Mouse (Mus musculus) embryo, embryonic 10 days (tissue): ENCODE measurements at regions not wholly inside any gene's neighbourhood (a gene's known extent, or its start where the extent isn't known, plus 50 kb on each side); places are given as distances from the start of the nearest gene placed in this dataset.
A peak's percentile ranks its signal among the peaks of the same experiment; 100 is the strongest.

Source experiments
- DNase-seq: peaks from one replicate; pipeline ENCODE4 v3.0.0-alpha.2; 2015; ENCODE audit warnings: low spot score

GRCm38 (mm10) chr6:84436716-84437115 is 157.0 kb downstream of the Cyp26b1 start:
- DNase-seq: no peak

DNA sequence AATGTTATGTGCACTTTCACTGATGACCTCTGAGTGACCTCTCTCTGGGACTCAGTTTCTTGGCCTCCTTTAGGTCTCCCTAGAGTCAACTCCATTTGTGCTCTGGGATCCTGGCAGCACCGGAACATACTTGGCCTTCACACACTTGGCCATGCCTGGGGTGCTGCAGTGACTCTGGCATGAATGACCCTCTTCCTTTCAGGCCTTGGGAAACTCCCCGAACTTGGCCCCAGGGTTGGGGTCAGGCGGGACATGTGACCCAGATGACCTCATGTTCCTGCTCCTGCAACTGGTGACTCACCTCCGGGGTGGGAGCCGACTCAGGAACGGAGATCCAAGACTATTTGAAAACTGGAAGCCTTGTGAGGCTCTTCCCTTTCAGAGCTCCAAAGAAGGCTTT is 159.2 kb downstream of the Cyp26b1 start:
- no peak for DNase-seq

GRCm38 (mm10) chr6:84431622-84431955 is 162.1 kb downstream of the Cyp26b1 start:
- DNase-seq: no peak

DNA sequence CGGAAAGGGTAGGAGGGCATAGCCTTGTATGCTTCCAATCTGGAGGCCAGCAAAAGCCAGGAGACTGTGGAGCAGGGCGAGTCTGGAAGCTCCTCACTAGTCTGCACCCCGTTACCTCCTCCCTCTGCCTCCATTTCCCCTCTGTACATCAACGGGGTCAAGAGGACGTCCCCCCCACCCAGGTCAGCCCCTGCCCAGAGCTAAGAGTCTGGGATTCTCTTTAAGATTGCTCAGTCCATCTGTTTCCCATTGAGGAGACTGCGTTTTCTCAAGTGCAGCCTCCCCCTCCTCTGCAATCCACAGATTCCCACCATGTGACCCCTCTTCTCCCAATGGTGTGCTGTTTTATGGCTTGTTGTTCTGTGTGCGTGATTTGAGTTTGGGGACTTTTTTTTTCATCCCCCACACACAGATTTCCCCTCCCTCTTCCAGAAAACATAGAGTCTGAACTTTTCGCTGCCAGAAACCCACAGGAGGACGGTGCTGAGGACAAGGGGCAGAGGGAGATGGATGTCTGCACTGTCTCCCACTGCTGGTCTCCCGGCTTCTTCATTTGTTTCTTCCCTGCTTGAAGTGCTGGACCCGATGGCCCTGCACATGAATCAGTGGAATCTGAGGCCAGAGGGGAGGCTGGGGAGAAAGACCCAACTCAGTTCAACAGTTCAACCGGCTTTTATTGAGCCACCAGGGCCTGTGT is 162.6 kb downstream of the Cyp26b1 start:
- peak; percentile 75 for DNase-seq

DNA sequence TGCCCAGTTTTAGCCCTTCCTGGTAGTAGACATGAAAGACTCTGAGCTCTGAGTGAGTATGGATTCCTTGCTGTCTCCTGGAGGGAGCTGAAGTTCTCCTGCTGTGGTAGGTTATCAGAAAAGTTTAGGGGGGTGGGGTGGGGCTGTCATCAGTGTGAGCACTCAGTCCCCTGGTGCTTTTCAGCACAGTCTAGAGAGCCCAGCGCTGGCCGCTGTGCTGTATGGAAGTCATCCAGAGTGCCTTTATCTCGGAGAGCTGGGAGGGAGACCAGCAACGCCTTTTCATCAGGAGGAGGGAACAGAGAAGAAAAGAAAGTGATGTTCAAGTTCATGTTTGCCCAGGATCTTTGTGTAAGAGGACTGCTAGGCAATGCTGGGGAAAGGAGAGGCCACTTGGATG is 163.6 kb downstream of the Cyp26b1 start:
- DNase-seq: no peak

DNA sequence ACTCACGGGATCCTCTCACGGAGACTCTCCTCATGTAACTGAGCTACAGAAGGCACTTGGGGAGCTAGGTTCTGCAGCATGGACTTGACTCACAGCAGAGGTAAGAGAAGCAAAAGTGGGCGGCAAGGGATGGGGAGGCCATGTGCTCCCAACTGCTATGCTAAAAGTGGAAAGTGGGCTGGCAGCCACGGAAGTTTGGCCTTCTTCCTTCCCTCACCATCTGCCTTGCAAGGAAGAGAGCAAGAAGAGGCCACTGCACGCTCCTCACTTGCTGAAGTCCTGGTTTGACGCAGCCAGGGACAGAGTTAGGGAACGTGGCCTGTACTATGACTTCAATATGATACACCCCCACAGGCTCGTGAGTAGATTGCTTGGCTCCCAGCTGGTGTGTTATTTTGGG is 164.5 kb downstream of the Cyp26b1 start:
- no peak for DNase-seq

DNA sequence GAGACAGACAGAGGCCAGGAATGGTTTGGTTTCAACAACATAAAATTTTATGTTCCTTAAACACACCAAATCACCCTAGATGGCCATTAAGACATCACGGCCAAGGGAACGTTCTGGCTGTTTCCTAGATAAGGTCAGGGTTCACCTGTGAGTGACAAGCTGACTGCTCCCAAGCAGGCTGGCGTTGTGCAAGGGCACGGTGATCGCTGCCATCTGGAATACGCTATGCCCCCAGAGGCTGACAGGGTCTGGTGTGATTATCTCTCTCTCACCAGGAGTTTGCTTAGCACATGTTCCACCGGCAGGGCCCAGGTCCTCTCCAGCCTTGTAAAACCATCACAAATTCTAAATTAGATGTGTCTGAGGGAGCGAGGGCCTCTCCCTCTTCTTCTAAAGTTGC is 167.0 kb downstream of the Cyp26b1 start:
- peak; percentile 22 for DNase-seq

DNA sequence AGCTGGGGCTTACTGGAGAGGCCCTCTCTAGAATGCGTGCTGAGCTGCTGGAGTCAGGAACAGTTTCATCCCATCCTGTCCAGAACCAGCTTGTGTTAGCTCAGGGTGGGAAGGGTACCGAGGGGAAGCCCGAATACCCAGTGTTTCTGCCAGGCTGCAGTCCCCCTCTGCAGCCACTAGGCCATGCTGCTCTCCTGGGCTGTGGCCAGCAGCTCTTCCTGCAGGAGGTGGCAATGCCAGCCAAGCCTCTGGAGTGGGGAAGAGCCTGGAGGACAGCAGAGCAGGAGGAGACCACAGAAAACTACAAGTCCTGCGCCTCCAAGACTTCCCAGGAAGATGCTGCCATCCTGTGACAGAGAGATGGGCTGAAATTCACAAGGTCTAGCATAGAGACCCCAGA is 167.9 kb downstream of the Cyp26b1 start:
- peak; percentile 62 for DNase-seq

DNA sequence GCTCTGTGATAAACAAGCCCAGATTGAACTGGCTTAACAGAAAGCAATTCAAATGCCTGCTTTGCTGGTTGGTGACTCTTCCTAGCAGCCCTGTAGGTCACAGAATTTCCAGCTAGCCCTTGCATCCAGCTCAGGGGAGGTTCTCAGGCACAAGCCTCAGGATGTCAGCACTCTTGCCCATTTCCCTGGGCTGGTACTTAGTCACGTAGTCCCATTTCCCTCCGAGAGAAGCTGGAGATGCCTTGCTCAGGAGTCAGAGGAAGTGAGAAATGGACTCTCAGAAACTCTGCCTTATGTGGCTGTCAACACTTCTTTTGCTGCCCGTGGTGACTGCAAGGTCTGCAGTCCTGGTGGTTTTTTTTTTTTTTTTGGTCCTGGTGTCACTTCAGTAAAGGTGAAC is 170.8 kb downstream of the Cyp26b1 start:
- no peak for DNase-seq

GRCm38 (mm10) chr6:84419691-84420090 is 174.0 kb downstream of the Cyp26b1 start:
- DNase-seq: no peak

DNA sequence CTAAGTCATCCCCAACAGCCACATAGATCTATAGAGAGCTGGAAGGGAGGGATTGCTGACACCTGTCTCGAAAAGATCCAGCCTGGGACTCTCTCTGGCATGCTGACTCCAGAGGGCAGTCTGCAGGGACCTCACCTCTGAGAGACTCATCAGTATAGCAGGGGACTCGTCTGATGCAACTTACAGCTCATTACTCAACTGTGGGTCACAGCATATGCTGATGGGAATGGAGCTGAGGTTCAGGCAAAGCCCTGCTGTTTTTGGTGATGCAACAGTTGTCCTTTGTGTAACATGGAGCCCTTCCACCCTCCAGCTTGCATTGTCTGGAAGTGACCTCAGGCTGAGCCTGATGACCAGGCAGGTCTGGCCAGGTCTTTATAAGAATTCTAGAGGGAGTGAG is 174.4 kb downstream of the Cyp26b1 start:
- no peak for DNase-seq

DNA sequence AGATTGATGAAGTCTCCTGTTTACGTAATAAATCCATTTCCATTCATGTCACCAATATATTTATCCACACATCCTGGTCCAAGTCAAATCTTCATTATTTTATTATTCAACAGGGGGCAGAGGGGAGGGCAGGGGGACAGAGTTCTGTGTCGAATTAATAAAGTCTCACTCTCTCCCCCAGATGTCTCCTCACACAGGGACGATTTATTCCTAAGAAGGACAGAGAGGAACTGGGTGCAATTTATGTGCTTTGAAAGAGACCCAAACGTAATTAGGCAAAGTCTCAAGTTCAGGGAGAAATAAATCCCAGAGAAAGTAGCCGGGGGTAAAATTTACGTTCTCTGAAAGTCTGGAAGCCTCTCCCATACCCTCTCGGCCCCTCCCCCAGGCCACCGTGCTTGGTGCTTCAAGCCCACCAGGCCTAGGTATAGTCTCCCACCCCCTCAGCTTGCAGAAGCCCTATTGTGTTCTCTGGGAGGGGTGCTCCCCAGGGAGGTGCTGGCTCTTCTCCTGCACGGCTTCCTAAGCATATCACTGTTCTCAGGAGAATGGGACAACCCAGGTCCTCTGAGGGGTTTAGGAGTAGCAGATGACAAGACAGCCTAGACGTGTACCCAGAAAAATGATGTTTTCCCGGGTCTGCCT is 176.6 kb downstream of the Cyp26b1 start:
- no peak for DNase-seq

DNA sequence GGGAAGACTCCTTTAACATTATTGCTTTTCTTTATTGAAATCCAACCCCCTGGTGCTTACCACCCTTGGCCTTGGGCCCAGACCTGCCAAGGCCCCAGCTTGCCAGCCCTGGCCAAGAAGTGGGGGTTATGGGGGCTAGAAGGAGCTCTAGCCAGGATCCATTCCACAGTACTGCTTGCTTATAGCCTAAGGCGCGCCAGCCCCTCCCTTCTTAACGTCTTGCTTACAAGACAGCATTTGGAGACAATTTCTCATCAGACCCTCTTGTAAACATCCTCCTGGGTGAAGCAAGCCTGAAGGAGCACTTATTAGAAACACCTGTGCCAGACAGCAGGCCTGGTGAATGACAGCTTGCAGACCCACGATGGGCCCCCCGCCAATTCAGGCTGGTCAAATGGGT is 179.3 kb downstream of the Cyp26b1 start:
- DNase-seq: peak; percentile 42

DNA sequence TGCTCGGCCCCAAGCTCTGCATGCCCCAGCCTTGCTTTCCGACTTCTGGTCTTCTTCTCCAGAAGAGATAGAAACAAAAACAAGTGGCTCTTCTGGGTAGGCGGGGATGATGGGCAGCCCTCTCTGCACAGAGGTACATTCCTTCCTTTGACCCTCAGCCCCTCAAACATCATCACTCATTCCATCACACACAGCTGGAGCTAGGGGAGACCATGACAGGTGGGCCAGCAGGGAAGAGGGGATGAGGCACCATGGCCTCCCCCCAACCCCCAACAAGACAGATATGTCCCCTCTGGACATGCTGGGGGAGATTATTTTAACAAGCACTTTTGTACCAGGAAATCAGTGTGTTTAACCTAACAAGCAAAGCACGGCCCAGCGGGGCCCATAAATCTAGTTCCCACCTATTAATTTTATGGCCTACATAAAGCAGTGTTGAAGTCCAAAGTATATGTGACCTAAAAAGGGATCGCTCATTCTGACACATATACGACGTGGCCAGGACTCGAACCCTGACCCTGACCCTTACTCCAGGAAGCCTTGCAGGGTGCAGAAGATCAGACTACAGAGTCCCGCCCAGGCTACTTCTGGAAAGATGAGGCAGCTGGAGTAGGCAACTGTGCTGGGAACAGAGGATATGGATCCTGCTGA is 183.7 kb downstream of the Cyp26b1 start:
- DNase-seq: no peak

GRCm38 (mm10) chr6:84408513-84408912 is 185.2 kb downstream of the Cyp26b1 start:
- DNase-seq: no peak

GRCm38 (mm10) chr6:84407773-84408172 is 185.9 kb downstream of the Cyp26b1 start:
- DNase-seq: peak; percentile 92

- DNase-seq: no peak
These were observed 189.0 kb downstream of the Cyp26b1 start for GRCm38 (mm10) chr6:84404695-84405094.

- DNase-seq: no peak
These were observed 191.3 kb downstream of the Cyp26b1 start for GRCm38 (mm10) chr6:84402431-84402830.

DNA sequence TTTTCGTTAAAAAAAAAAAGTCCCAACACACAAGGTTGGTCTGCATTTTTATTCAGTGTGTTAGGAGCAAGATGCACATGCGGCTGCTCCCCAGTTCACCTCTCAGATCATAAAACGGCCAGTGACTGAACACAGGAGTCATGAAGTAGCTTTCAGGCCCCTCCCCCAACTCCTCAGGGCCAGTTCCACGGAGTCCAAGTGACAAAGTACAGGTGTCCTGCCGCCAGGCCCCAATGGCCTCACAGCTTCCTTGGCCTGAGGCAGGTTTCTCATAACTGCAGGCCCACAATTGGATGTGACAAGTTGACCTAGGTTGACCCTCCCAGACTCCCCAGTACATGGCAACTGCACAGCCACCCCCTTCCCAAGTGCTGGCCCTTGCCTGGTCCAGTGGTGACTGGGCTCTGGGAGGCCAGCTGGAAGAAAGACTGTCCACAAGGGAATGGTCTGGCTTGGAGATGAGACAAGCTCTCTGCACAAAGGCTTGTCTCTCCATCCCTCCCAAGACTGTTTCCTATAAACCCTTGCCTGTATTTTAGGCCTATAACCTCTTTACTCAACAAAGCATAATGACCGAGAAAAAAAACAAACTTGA is 199.1 kb downstream of the Cyp26b1 start:
- DNase-seq: peak; percentile 35

DNA sequence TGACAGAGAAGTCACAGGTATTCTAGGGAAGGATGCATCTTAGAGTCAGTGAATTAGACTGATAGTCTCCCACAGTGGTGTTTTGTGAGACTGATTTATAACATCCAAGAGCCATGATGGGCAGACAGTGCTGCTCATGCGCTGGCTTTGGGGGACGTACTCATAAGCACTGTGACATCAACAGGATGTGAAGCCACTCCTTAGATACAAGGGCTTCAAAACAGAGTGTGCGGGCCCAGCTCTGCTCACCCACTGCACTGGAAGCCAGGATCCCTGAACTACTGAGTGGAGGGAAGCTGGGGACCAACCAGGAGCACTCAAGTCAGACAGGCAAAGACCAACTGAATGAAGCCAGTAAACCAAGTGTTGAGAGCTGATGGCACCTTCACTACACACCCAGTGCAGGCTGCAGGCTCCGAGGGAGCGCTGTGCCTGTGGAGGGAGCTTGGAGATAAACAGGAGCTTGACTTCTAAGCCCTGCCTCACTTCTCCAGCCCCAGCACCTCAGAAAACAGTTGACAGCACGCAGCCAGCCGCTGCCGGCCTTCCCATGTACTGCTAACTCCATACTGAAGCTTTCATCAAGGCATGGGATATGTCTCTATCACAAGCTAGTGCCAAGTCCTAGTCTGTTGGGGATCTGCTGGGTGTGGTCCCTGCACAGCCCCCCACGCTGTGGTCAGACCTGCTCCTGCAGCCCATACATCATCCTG is 200.0 kb downstream of the Cyp26b1 start:
- no peak for DNase-seq

DNA sequence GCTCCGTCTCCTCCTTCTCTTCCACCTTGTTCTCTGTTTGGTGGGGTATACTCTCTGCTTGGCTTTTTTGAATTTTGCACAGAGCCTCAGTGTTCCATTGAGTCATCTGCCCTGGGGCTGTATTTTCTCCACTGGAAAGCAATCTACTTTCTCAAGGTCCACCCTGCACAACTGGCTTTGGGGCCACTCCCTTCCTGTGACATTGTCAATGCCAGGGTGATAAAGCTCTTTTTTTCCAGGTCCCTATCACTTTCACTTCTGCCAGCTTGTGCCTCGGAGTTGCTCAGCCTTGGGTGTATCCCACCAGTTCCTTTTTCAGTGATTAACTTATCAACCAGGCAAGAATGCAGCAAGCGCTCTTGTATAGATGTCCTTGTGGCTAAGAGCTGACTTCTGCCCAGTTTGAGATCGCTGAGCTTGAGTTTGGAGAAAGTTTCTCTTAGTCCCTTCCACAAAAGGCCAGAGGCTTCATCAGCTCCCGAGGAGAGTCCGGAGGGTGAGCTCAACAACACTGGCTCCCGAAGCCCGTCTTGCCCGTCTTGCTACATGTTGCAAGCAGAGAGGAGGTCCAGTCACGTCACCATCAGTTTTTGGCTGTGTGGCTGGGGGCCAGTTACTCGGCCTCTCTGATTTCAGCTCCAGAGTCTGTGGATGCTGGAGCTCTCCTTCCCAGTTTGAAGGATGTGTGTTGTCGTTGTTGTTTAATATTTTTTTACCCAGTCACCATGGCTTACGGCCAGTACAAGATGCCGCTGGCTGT is 200.8 kb downstream of the Cyp26b1 start:
- no peak for DNase-seq

GRCm38 (mm10) chr6:84391016-84391415 is 202.7 kb downstream of the Cyp26b1 start:
- DNase-seq: no peak
